Mouse (Mus musculus) layer of hippocampus, adult 8-10 months (tissue): ENCODE data around the gene Srsf10. TPM values are rescaled to one million over a fixed set of nuclear protein-coding genes. Genes with fewer than 3 reads are reported as not detected.
A peak's percentile ranks its signal among the peaks of the same experiment; 100 is the strongest.

ENCODE experiments used
- DNase-seq, 2 experiments: peaks; one replicate each; pipeline ENCODE4 v3.0.0; 2022; ENCODE audit warnings: low spot score in 2 of 2
- total RNA-seq, 4 experiments: library from RNA; stranded (reverse); gene quantifications; 2 replicates each; pipeline ENCODE4 v1.2.4; 2022

Gene Srsf10
- total RNA-seq, 4 experiments from 2014 or later = 67.9 to 91.9 (median 79.9) TPM

DNA sequence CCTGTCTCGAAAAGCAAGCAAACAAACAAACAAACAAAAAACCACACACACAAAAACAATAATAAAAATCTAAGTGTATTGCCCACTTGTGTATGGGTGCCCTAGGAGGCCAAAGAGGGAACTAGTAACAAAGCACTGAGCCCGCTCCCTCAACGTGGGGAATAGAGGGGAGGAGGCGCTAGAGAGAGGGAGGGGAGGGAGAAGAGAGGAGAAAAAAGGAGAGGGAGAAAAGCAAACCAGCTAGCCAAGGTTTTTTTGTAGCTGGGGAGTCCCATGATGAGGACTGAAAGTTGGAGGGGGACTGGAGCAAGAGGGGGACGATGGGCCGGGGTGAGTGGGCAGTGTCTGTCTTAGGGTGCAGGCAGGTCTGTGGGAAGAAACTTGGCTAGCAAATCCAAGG lies 467 bp upstream of the Srsf10 start:
- DNase-seq = no peak

DNA sequence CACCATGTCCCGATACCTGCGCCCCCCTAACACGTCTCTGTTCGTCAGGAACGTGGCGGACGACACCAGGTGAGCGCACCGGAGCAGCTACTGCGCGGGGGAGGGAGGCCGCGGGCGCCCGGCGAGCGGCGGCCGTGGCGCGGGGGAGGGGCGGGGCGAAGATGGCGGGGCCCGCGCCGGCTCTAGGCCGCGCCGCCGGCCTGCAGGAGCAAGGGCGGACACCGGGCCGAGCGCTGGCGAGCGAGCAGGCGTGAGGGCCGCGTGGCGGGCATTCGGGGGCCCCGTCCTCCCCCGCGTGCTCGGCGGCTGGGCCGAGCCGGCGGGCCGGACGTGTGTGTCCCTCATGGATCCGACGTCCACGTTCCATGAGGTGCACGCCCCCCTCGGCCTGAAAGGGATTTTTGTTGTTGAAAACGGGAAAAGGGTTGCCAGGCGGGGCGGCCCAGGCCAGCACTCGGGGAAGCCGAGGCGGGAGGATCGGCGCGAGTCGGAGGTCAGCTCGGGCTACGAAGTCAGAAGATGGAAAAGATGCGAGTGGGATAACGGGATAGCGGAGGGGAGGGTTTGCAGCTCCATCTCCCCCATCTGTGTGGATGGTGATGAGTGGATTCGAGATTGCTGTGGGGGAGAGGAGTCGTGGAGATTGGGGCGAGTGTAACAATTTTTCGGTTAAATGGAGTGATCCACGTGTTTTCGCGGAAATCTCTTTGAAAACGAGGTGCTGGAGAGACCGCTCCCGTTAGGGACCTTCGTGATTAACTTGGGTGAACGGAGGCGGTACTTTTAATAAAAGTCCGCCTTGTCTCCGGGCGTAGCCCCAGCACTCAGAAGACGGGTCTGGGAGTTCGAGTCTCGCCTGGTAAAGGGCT lies 910 bp downstream of the Srsf10 start:
- peak in 1 of 2 experiments; percentile 37 for DNase-seq

DNA sequence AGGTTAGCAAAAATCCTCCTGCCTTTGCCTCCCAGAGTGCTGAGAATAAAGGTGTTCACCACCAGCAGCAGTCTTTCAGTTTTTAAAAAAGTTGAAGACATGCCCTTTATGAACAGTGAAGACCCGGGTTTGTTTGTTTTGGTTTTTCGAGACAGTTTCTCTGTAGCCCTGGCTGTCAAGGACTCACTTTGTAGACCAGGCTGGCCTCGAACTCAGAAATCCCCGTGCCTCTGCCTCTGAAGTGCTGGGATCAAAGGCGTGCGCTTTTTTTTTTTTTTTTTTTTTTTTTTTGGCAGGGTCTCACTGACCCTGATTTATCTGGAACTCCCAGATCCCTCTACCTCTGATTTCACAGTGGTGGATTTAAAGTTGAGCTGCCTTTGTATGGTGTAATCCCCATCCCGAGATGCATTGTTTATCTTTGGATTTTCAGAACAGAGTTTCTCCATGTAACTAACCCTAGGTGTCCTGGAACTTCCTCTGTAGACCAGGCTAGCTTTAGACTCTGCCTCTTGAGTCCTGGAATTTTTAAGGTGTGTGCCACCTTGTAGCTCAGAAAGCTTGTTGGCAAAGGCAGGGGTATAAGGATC lies 2.1 kb downstream of the Srsf10 start:
- no peak for DNase-seq

DNA sequence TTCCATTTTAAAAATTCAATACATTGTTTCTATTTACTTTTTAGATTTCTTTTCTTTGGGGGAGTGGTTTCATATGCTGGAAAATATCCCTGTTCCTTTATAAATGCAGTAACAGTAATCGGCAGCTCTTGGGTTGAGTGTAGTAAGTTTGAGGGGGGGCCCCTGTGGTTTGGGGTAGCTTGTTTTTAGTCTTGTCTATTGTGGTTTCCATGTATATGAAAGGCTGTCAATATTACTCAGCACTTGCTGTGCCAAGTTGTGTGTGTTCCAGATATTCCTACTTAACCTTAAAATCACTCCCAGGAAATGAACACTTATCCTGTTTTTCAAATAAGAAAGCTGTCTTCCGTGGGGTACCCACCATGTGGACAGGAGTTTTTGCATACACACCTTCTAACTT lies 13.4 kb downstream of the Srsf10 start:
- DNase-seq = no peak

DNA sequence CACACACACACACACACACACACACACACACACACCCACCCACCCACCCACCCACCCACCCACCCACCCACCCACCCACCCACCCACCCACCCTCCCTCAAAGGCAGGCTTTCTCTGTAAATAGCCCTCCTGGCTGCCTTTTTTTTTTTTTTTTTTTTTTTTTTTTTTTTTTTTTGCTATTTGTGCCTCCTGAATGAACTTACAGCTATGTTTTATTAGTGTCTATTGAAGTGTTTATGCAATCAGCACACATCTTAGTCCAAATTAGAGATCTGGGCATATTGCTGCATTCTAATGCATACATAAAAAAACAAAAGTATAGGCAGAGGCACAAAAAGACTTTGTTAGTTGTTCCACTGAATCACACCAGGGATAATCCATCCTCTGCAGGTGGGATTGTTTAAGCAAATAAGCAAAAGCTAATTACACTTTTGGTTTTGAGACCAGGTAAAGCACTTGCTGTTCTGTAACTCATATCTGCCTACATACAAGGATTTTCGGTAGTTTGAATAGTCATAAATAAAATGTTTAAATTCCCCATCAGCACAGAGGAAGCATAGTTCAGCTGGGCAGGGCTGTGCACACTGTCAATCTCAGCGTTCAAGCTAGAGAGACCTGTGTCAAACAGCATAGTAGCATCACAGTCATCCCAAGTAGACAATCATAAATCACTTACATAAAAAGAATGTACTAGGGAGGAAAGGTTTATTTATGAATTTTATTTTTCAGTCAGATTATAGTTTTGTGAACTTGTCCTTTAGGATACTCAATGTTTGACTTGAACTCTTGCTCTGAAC lies 14.9 kb downstream of the Srsf10 start:
- no peak for DNase-seq

DNA sequence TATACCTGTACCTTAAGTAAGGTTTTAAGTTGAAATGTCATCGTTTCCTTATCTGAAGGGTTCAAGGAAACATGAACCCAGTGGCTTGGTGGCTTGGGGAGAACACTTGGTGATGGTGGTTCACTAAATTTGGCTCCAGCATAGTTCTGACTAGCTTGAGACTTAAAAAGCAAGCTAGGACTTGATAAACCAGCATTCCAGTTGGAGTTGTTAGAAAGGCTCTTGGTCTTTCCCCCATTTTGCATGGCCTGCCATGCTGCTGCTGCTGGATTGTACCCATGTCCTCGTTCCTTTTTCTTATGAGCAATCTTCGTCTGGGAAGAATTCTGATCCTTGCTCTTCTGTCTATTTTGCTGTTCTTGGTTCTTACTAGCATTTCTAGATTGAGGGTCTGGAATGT lies 16.5 kb downstream of the Srsf10 start:
- DNase-seq = no peak

DNA sequence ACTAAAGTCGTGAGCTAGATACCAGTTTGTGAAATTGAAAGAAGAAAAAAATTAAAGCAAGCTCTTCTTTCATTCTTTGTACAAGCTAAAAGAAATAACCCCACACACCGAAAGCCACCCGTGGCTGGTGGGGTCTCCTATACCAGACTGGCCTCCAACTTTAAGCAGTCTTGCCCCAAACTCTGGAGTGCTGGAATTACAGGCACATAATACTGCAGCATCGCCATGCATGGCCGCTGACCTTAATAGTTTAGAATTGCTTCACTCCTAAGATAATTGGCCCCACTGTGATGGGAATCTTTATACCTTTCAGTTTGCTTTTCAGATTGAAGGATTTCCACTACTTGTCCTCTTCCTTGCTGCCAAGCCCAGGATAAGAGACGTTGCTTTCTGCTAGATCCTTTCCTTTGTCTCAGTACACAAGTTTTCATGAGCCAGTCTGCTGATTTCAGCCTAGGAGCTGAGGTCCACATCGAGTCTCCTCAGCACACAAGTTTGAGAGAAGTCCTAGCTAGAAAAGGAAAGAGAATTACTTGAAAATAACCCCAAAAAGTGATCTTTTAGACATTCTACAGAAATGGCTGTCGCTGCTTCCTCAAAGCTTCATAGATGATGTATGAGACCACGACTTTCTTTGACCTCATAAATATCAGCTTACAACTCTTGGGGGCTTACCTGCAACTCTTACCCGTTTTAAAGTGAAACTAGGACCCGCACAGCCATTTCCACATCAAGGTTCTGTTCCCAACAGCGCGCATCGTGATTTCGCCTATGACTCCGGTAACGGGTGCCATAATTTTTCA lies 17.2 kb downstream of the Srsf10 start:
- DNase-seq = no peak

DNA sequence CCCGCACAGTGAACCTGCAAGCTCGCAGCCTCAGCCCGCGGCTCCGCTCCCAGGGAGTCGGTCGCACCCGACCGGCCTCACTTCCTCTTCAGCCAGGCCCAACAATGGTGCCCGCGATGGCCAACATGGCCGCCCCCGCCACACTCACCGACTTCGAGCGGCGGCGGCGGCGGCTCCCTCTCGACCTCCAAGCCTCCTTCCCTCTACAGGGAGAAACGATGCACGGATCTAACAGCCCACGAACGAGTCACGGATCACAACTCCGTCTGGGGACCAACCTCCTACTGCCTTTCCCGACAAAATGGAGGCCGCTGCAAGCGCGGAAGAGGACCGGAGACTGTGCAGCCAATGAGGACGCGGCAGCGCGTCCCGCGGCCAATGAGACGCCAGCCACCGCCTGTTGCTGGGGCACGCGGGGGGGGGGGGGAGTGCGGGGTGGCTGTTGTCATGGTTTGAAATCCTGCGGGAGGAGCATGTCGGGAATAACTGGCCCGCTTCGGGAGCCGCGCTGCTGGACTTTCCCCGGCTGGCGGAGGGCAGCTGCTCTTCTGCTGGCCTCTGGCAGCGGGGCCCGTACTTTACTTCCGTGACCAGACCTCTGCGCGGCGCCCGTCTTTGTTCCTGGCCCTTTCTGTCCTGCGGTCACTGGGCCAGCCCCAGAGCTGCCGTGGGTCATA lies 18.1 kb downstream of the Srsf10 start, which contains the start of gene Pnrc2:
Gene Pnrc2 (minus strand): TSS at position 325 of the 677 bp plus-strand sequence.
- peak; percentile 86 to 89 for DNase-seq

DNA sequence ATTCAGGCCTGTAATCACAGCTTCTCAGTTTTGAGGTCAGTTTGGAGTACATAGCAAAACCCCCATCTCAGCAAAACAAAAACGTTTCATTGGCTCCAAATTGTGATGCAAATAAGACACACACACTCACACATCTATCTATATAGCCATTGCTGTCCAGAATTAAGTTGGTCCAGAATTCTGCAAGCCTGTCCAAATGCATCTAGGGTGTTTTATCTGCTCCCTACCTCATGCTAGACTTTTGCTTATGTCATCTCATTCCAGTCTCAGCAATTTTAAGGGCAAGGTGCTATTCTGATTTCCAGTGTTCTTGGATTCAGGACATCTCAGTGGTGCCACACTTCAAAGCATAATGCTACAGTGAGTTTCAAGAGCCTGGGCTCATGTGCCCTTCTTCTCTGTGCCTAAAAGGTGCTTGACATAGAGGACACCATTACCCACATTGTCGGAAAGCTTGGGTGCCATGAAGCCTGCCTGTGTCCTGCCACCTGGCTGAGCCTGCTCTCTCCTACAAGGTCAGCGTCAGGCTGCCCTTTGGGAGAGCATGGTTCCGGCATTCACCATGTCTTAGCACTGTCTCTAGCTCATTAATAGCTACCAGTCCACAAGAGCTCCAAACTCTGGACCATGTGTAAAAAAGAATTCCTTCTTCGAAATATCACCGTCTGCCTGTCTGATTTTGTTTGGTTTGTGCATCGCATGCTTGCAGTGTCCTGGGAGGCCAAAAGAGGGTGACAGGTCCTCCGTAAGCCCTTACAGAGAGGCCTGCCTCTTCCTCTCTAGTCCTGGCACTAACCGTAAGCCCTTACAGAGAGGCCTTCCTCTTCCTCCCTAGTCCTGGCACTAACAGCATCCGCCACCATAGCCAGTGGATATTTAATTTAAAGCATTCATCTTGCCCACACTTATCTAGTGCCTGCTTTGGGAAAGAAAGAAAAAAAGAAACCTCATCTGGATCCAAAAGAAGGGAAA lies 19.3 kb downstream of the Srsf10 start:
- no peak for DNase-seq

DNA sequence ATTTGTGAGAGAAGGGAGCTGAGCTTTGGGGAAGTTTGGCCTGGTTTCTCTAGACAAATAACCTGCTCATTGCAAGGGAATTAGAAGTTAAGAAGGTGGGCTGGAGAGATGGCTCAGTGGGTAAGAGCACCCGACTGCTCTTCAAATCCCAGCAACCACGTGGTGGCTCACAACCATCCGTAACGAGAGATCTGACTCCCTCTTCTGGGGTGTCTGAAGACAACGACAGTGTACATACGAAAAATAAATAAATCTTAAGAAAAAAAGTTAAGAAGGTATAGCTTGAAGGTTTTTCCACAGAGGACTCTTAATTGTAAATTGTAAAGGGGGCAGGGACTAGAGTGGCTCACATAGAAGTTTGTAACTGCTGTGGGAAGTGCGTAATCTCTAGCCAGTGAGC lies 20.0 kb downstream of the Srsf10 start:
- no peak for DNase-seq

DNA sequence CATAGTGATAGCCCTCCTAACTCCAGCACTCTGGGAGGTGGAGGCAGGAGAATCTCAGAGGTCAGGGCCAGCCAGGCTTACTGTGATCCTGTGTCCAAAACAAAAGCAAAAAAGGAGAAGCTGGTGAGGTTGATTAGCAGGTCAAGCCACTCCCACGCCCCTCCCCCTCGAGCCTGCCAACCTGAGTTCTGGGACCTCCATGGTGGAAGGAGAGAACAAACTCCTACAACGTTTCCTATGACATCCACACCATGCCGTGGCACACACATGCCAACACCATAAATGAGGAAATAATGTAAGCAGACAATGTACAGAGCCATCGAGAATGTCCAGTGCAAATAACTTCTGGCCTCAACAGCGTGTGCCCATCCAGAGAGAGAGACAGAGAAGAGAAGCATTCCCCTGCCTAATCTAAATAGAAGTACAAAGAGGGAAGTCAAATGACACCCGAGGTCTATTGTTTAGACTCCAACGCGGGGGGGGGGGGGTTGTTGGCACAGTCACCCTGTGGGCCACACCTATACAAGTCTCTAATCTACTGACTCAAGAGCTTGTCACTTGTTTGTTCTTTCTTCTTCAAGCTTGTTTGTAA lies 20.5 kb downstream of the Srsf10 start:
- peak in 1 of 2 experiments; percentile 27 for DNase-seq

DNA sequence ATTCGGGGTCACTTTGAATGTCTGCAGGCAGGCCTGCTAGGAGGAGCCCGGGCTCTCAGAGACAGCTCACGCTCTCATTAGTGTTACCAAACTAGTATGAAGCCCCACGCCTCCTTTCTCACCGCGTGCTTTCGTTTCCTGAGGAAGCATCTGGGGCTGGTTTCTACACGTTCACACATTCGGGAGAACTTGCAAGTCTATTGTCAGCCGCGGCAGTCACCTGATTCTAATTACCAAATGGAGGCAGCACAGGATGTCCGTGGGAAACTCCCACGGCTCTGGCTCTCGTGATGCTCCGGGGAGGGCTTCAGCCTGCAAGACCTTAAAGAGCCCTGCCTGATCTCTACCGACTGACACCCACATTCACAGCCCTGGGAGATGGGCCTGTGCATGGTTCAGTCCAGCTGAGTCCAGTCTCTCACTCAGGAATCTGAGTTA lies 21.1 kb downstream of the Srsf10 start:
- DNase-seq = peak; percentile 63 to 69

DNA sequence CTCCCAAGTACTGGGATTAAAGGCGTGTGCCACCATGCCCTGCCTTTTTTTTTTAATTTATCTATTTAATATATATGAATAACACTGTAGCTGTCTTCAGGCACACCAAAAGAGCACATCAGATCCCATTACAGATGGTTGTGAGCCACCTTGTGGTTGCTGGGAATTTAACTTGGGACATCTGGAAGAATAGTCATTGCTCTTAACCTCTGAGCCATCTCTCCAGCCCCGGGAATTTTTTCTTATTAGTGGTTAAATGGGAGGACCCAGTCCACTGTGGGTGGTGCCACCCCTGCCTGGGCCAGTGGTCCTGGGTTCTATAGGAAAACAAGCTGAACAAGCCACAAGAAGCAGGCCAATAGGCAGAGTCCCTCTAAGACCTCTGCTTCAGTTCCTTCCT lies 22.2 kb downstream of the Srsf10 start:
- peak in 1 of 2 experiments; percentile 22 for DNase-seq

DNA sequence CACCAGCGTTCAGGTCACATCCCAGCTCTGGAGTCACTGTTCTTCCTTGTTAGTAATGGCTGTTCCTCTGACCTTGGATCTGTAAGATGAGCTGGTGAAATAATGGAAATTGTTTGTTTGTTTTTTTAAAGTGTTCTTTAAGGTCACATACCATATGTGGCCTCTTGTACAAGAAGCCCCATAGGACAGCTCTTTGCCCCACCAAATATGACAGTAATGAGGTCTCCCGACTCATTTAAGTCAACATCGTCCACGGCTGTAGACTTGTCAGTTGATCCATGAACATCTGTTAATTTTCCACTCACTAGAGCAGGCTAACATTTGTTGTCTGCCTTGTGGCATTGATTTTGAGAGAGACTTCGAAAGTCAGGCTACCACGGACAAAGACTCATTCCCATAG lies 23.5 kb downstream of the Srsf10 start:
- DNase-seq = no peak

DNA sequence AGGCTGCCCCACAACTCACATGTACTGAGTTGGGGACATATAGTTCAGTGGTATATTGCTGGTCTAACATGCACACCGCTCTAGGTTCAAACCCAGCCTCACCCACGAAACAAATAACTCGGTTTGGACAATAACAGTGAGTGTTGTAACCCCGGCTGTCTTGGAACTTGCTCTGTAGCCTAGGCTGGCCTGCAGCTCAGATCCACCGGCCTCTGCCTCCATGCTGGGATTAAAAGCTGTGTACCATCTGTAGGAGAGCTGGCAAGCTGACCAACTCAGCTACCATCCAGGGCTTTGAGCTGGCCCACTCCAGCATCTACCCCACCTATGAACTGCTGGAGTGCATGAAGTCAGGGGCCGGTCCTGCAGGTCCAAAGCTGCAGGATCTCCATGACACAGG lies 24.5 kb downstream of the Srsf10 start:
- DNase-seq = no peak

DNA sequence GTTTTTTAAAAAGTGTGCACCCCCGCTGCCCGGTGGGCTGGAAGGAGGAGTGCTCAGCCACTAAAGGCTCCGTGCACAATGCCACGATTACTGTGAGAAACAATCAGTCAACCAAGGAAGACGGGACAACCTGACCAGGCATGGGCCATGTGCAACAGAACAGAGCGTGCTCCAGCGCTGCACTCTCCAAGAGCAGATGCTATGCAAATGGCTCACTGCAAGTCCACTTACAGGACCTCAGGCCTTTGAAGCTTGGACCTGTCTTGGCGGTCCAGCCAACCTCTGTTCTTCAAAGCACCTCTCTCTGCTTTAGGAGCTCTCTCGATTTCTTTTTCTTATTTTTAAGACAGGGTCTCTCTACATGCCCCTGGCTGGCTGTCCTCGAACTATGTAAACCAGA lies 25.0 kb downstream of the Srsf10 start:
- DNase-seq = no peak

DNA sequence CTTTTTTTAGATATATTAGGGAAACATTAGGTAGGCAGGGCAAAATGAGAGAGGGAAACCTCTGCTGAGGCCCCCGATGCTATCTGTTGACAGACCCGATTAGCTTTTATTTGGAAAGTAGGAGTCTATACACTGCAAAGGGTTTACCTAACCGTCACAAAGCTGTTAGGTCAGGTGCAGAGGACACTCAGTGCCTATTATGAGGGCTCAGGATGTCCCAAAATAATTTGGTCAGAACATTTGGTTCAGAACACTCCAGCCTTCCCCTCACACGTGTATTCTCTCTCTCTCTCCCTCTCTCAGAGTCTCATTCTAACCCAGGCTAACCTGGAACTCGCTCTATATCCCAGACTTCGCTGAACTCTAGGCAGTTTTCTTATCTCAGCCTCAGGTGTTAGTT lies 26.5 kb downstream of the Srsf10 start:
- no peak for DNase-seq

DNA sequence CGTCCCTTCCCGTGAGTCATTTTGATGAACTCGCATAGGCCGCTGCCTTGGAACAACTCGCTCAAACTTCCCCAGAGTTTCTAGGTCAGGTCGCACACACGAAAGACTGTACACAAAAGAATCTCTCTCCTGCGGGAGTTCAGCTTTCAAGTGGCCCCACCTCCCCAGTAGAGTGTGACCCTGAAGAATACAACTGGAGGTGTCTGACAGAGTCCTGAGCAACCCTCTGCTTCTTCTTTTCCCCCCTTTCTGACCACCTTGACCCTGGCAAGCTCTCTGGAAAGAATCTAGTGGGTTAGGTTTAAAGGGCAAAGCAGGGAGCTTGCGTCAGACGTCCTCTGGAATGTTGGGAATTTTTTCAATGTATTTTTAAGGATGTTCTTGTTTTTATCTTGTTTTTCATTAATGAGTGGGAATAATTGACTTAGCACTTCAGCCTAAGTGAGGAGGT lies 27.9 kb downstream of the Srsf10 start:
- DNase-seq = no peak
